Mouse (Mus musculus): Measurements from ENCODE around the gene Rnf214. TPM values are rescaled to one million over a fixed set of nuclear protein-coding genes. Genes with fewer than 3 reads are reported as not detected.

Rnf214 gene
- total RNA-seq (2023) = 27.1 TPM

DNA sequence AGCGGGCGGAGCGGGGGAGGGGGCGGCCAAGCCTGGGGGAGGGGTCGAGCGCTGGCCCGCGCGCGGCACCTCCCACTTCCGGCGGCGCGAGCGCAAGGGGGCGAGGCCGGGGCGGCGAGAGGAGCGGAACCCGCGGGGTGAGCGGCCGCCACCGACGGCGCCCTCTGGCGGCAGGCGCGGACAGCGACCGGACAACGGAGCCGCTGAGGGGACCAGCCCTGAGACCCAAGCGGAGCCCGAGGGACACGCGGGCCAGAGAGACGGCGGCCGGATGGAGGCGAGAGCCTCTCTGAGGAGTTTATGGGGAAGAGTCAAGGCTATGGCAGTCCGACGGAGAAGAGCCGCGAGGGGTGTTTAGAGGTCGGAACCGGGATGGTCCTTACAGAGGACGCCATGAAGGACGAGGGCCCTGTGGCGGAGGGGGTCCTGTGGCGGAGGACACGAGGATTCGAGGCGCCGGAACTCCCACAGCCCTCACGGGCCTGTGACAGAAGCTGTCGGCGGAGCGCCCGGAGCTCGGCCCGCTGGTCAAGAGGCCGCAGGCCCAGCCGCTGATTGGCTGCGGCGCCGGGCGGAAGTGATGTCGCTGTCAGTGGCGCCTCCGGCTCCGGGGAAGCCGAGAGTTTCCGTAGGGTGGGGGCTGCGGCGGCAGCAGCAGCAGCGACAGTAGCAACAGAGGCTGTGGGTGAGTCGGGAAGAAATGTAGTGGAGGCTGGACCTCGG is at the start of gene Rnf214, which contains the start of gene Pcsk7:
TSS of gene Rnf214 (minus strand) at position 557 of the 723 bp plus-strand sequence.
TSS of gene Pcsk7 (plus strand) at position 143 of the 723 bp plus-strand sequence.

DNA sequence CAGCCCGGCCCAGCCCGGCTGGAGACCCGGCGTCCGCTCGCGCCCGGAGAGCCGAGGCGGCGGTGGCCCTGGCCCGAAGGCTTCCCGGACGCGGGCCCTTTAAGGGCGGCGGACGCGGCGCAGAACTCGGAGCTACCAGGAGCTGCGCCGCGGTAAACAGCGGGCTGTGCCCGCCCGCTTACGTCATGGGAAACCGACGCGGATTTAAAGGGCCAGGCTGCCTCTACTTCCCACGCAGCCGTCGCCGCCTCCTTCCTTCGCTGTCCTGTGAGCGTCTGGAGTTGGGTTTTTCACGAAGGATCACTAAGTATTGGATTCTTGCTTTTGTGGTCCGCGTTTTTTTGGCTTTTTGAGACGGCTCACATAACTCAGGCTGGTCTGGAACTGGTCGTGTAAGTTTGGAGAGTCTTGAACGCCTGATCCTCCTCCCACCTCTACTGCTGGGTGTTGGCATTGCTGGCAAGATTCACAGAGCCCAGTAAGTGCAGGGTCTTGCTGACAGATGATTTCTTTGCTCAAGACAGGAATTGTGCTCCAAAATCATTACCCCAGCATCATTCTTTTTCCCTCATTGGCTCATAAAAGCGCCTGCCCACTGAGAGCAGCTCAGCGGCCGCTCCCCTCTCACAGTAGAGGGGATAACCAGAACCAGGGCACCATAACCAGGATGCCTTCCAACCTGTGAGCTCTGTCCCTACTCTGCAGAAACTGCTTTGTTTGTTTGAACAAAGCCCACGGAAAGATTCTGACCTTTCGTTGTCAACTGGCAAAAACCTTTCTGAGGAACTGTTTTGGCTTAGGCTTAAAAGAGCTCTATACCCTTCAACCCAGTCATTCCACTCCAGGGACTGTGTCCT is 48.6 kb upstream of the Rnf214 start, which contains the start of gene Sidt2:
TSS of gene Sidt2 (minus strand) at position 152 of the 857 bp plus-strand sequence.

GRCm38 (mm10) chr9:45935628-45936210 is 29.0 kb upstream of the Rnf214 start, which contains the start of gene Tagln:
Gene Tagln, minus strand, starts transcription at chr9:45936058.

DNA sequence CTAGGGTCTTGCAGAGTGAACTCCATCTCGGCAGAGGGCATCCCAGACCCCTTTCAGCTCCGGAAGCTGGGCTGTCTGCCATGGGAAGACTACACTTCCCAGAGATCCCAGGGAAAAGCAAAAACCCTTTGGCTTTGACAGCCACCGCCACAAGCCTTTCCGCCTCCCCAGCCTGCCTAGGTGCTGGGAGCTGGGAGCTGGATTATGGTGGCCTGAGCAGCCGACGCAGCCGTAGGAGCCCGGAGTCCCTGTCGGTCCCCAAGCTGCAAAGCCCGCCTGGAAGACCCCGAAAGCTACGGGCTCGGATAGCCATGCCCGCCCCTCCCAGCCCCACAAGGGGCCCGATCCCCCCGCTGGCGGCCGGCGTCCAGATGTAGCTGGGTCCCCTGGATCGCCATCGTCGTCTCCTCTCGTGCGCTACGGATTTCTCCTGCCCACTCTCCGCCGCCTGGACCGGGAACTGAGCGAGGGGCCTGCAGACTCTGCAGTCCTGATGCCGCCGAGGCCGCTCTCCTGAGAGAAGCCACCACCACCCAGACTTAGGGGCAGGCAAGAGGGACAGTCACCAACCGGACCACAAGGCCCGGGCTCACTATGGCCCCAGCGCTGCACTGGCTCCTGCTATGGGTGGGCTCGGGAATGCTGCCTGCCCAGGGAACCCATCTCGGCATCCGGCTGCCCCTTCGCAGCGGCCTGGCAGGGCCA is 68.1 kb downstream of the Rnf214 start, which contains the start of gene Bace1:
TSS of gene Bace1 (plus strand) at position 147 of the 705 bp plus-strand sequence.

GRCm38 (mm10) chr9:45828291-45828963 is 78.3 kb downstream of the Rnf214 start, which contains the start of gene Cep164:
Gene Cep164, minus strand, starts transcription at chr9:45828691.

Other genes starting within 250 kb of the Rnf214 start
- 40.9 TPM for gene Cep164, start 78.2 kb downstream of the Rnf214 start, total RNA-seq (2023)
- gene Bace1, start 68.3 kb downstream of the Rnf214 start, total RNA-seq (2023) = 0.44 TPM
- 82.0 TPM for gene Pcsk7, start 414 bp downstream of the Rnf214 start, total RNA-seq (2023)
- 4.0 TPM for gene Tagln, start 29.1 kb upstream of the Rnf214 start, total RNA-seq (2023)
- 378 TPM for gene Sidt2, start 48.3 kb upstream of the Rnf214 start, total RNA-seq (2023)
- gene Pafah1b2, start 105.8 kb upstream of the Rnf214 start, total RNA-seq (2023) = 61.5 TPM
- gene Sik3, start 105.9 kb upstream of the Rnf214 start, total RNA-seq (2023) = 62.4 TPM

Measured in CD4-positive naive resting alpha-beta T cell, adult 57 days (primary cell).